In genomic region chr6:114919670-114920313, GRCm38 (mm10) we compare ENCODE assay signal across 8 mouse cellular contexts. TPM values are rescaled to one million over a fixed set of nuclear protein-coding genes. Genes with fewer than 3 reads are reported as not detected.
DNase-seq lines count a peak whose midpoint lies in the region; ATAC-seq and TF ChIP-seq lines count a peak whose summit lies in the region.

No protein-coding gene starts in this region.

- peaks cover 26% of the 10 kb centered on the region for H3K4me1 ChIP-seq in lung, adult 2 months (ENCODE audit: control insufficient read depth, insufficient read depth, low read length)
- peaks cover 54% of the 10 kb centered on the region for H3K4me1 ChIP-seq in forebrain, embryonic 13.5 days
- peaks cover 65% of the 10 kb centered on the region for H3K4me1 ChIP-seq in midbrain, embryonic 15.5 days

- H3K27ac ChIP-seq in forebrain, embryonic 13.5 days = peak overlapping the region; percentile 68
- peak overlapping the region; percentile 69 for H3K27ac ChIP-seq in midbrain, embryonic 15.5 days

- no peak for ATAC-seq in forebrain, embryonic 13.5 days
- no peak for ATAC-seq in midbrain, embryonic 15.5 days (replicated peaks)

- TF ChIP-seq POLR2A in lung, adult 2 months (IDR thresholded peaks at IDR 0.05; ENCODE audit: borderline replicate concordance, extremely low read depth, low read depth, low read length) = no peak

- no peak for TF ChIP-seq CTCF in lung, adult 2 months (IDR thresholded peaks at IDR 0.05; ENCODE audit: insufficient read depth, low read length)

- no peaks in the 10 kb centered on the region for H3K36me3 ChIP-seq in forebrain, embryonic 13.5 days (ENCODE audit: poor library complexity, severe bottlenecking)
- H3K36me3 ChIP-seq in midbrain, embryonic 15.5 days (replicated peaks) = no peaks in the 10 kb centered on the region

- peak overlapping the region; percentile 88 for H3K9ac ChIP-seq in forebrain, embryonic 13.5 days
- H3K9ac ChIP-seq in midbrain, embryonic 15.5 days = peak overlapping the region; percentile 49

- peak overlapping the region; percentile 89 for H3K4me3 ChIP-seq in lung, adult 2 months (replicated peaks; ENCODE audit: extremely low read depth, low read depth, low read length)
- H3K4me3 ChIP-seq in forebrain, embryonic 13.5 days = peak overlapping the region; percentile 58
- H3K4me3 ChIP-seq in midbrain, embryonic 15.5 days = peak overlapping the region; percentile 45

- 3% methylated on average over 9 of the region's 9 CpGs for WGBS in lung, adult 2 months
- WGBS in forebrain, embryonic 13.5 days = 23% methylated on average over 9 of the region's 9 CpGs
- 22% methylated on average over 9 of the region's 9 CpGs for WGBS in midbrain, embryonic 15.5 days

- DNase-seq in lung, adult 2 months = peak; percentile 31
- no peak for DNase-seq in lung, postnatal 14 days
- peak; percentile 52 to 65 for DNase-seq in kidney, postnatal 25 days
- no peak for DNase-seq in ovary, adult 18-20 months (ENCODE audit: low spot score)
- DNase-seq in layer of hippocampus, adult 9-10 months (ENCODE audit: low spot score) = no peak
- DNase-seq in cerebellum, postnatal 14 days = no peak

- H3K9me3 ChIP-seq in forebrain, embryonic 13.5 days (replicated peaks) = no peaks in the 10 kb centered on the region
- H3K9me3 ChIP-seq in midbrain, embryonic 15.5 days = no peaks in the 10 kb centered on the region

- peak overlapping the region; percentile 81 for H3K4me2 ChIP-seq in forebrain, embryonic 13.5 days
- peak overlapping the region; percentile 61 for H3K4me2 ChIP-seq in midbrain, embryonic 15.5 days

- no peaks in the 10 kb centered on the region for H3K27me3 ChIP-seq in forebrain, embryonic 13.5 days
- H3K27me3 ChIP-seq in midbrain, embryonic 15.5 days (replicated peaks) = no peaks in the 10 kb centered on the region

RNA-seq across cellular contexts. Expression of gene Vgll4, which starts 50.0 kb away (rescaled TPM):
- polyA plus RNA-seq in lung, adult 2 months (2012; rRNA removed) = 80.8 and 81.7 TPM in 2 replicates
- 81.5 and 84.3 TPM in 2 replicates for polyA plus RNA-seq in forebrain, embryonic 13.5 days (2015; fragmentation: Nextera tagmentation; extraction: Ambion mirVana)
- 47.3 and 52.4 TPM in 2 replicates for polyA plus RNA-seq in midbrain, embryonic 15.5 days (2015; fragmentation: Nextera tagmentation; extraction: Ambion mirVana)

Comparison
In these comparisons a context has a peak if more than half of its experiments do, and no peak if none do; other contexts are left out.
1. DNase-seq: peak in lung, adult 2 months (single experiment) and kidney, postnatal 25 days (2 of 2); none in lung, postnatal 14 days (single experiment), ovary, adult 18-20 months (single experiment), layer of hippocampus, adult 9-10 months (single experiment) and cerebellum, postnatal 14 days (0 of 2).
2. Peak in every context shown above with its lines, with median percentiles within 50 percentile points of each other: H3K4me3 ChIP-seq.